Mouse (Mus musculus): ENCODE results near the gene Cct4. TPM values are rescaled to one million over a fixed set of nuclear protein-coding genes. Genes with fewer than 3 reads are reported as not detected.

Cct4 gene
- polyA plus RNA-seq, 1 experiment = 169 TPM

GRCm38 (mm10) chr11:22971835-22972709 is 18.2 kb upstream of the Cct4 start, which contains the start of gene Zrsr1:
Gene Zrsr1, plus strand, starts transcription at chr11:22972005.
- DNase-seq (ENCODE audit: low read depth) = peak; percentile 90

GRCm38 (mm10) chr11:22972746-22973526 is 17.4 kb upstream of the Cct4 start:
- TF ChIP-seq POLR2A (IDR thresholded peaks at IDR 0.05; ENCODE audit: borderline replicate concordance, extremely low read depth, insufficient read depth, insufficient read length, poor library complexity, severe bottlenecking) = no peak
- TF ChIP-seq CTCF (IDR thresholded peaks at IDR 0.05; ENCODE audit: borderline replicate concordance, extremely low read depth, insufficient read depth, insufficient read length) = no peak
- peak; percentile 90 for DNase-seq (ENCODE audit: low read depth)

More at GRCm38 (mm10) chr11:22971835-22972709, 18.2 kb upstream of the Cct4 start, which contains the start of gene Zrsr1:
- peak; percentile 15; the same call in 1 of the 2 replicates for TF ChIP-seq POLR2A (IDR thresholded peaks at IDR 0.05; ENCODE audit: borderline replicate concordance, extremely low read depth, insufficient read depth, insufficient read length, poor library complexity, severe bottlenecking)
- TF ChIP-seq CTCF (IDR thresholded peaks at IDR 0.05; ENCODE audit: borderline replicate concordance, extremely low read depth, insufficient read depth, insufficient read length) = no peak

DNA sequence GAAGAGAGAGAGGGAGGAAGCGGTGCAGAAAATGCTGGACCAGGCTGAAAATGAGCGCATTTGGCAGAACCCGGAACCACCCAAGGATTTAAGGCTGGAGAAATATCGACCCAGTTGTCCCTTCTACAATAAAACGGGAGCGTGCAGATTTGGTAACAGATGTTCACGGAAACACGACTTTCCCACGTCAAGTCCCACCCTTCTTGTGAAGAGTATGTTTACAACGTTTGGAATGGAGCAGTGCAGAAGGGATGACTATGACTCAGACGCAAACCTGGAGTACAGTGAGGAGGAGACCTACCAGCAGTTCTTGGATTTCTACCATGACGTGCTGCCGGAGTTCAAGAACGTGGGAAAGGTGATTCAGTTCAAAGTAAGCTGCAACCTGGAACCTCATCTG is 16.7 kb upstream of the Cct4 start:
- TF ChIP-seq POLR2A (IDR thresholded peaks at IDR 0.05; ENCODE audit: borderline replicate concordance, extremely low read depth, insufficient read depth, insufficient read length, poor library complexity, severe bottlenecking) = no peak
- peak; percentile 38 for DNase-seq (ENCODE audit: low read depth)

GRCm38 (mm10) chr11:22978215-22978614 is 12.1 kb upstream of the Cct4 start:
- no peak for DNase-seq (ENCODE audit: low read depth)
- no peak for TF ChIP-seq POLR2A (IDR thresholded peaks at IDR 0.05; ENCODE audit: borderline replicate concordance, extremely low read depth, insufficient read depth, insufficient read length, poor library complexity, severe bottlenecking)
- no peak for TF ChIP-seq CTCF (IDR thresholded peaks at IDR 0.05; ENCODE audit: borderline replicate concordance, extremely low read depth, insufficient read depth, insufficient read length)

DNA sequence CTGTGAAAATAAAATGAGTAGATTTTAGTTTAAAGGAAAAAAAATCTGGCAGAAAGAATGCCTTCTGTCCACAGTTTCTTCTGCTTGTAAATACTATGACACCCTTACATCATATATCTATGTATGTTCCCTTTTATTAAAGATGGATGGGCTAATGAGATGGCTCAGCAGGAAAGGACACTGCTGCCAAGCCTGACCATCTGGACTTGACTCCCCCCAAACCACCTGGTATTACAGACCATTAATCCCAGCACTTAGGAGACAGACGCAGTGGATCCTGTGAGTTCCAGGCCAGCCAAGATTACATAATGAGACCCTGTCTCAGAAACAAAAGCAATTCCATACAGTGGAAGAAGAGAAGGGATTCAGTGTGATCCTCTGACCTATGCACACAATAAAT is 11.6 kb upstream of the Cct4 start:
- DNase-seq (ENCODE audit: low read depth) = peak; percentile 46
- TF ChIP-seq CTCF (IDR thresholded peaks at IDR 0.05; ENCODE audit: borderline replicate concordance, extremely low read depth, insufficient read depth, insufficient read length) (no peak), POLR2A (IDR thresholded peaks at IDR 0.05; ENCODE audit: borderline replicate concordance, extremely low read depth, insufficient read depth, insufficient read length, poor library complexity, severe bottlenecking) (no peak)

DNA sequence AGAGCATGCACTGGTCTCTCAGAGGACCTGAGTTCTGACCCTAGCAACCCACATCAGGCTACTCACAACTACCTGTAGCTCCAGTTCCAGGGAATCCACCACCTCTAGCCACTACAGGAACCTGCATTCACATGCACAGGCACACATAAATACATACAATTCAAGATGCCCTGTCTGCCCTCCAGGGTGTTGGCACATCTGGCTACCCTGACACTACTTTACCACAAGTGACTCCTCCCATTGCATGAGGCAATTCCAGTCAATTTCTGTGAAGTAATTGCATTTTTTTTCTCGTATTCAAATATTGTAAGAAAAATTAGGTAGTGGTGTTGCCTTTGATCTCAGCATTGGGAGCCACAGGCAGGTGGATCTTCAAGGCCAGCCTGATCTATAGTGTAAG is 11.1 kb upstream of the Cct4 start:
- no peak for TF ChIP-seq CTCF (IDR thresholded peaks at IDR 0.05; ENCODE audit: borderline replicate concordance, extremely low read depth, insufficient read depth, insufficient read length)
- TF ChIP-seq POLR2A (IDR thresholded peaks at IDR 0.05; ENCODE audit: borderline replicate concordance, extremely low read depth, insufficient read depth, insufficient read length, poor library complexity, severe bottlenecking) = no peak
- DNase-seq (ENCODE audit: low read depth) = no peak

DNA sequence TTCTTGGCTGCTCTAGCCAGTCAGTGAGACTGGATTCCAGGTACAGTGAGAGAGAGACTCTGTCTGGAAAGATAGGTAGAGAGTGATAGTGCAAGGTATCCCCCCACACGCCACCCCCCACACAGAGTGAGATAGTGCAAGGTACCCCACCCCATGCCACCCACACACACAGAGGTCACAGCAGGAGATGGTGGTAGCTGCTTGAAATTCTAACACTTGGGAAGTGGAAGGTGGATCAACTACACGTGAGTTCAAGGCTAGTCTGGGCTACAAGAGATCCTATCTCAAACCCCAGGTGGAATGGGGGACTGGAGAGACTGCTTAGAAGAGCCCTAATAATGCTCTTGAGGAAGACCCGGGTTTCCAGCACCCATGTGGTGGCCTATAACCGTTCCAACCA is 9.3 kb upstream of the Cct4 start:
- TF ChIP-seq CTCF (IDR thresholded peaks at IDR 0.05; ENCODE audit: borderline replicate concordance, extremely low read depth, insufficient read depth, insufficient read length) (no peak), POLR2A (IDR thresholded peaks at IDR 0.05; ENCODE audit: borderline replicate concordance, extremely low read depth, insufficient read depth, insufficient read length, poor library complexity, severe bottlenecking) (no peak)
- DNase-seq (ENCODE audit: low read depth) = no peak

- DNase-seq (ENCODE audit: low read depth) = no peak
- no peak for TF ChIP-seq POLR2A (IDR thresholded peaks at IDR 0.05; ENCODE audit: borderline replicate concordance, extremely low read depth, insufficient read depth, insufficient read length, poor library complexity, severe bottlenecking)
- TF ChIP-seq CTCF (IDR thresholded peaks at IDR 0.05; ENCODE audit: borderline replicate concordance, extremely low read depth, insufficient read depth, insufficient read length) = no peak
Observed at GRCm38 (mm10) chr11:22981543-22981950, 8.8 kb upstream of the Cct4 start.

GRCm38 (mm10) chr11:22981984-22982757 is 8.1 kb upstream of the Cct4 start, which contains the start of the genes Gm28048 and Commd1:
Gene Gm28048, minus strand, starts transcription at chr11:22982090.
Gene Commd1, minus strand, starts transcription at chr11:22982382.
- TF ChIP-seq CTCF (IDR thresholded peaks at IDR 0.05; ENCODE audit: borderline replicate concordance, extremely low read depth, insufficient read depth, insufficient read length) (peak; percentile 74), POLR2A (IDR thresholded peaks at IDR 0.05; ENCODE audit: borderline replicate concordance, extremely low read depth, insufficient read depth, insufficient read length, poor library complexity, severe bottlenecking) (peak; percentile 51; the same call in 1 of the 2 replicates)
- DNase-seq (ENCODE audit: low read depth) = peak; percentile 98

- TF ChIP-seq CTCF (IDR thresholded peaks at IDR 0.05; ENCODE audit: borderline replicate concordance, extremely low read depth, insufficient read depth, insufficient read length) (no peak), POLR2A (IDR thresholded peaks at IDR 0.05; ENCODE audit: borderline replicate concordance, extremely low read depth, insufficient read depth, insufficient read length, poor library complexity, severe bottlenecking) (no peak)
- DNase-seq (ENCODE audit: low read depth) = no peak
Observed at GRCm38 (mm10) chr11:22982846-22983245, 7.5 kb upstream of the Cct4 start.

Measured in brain, embryonic 14.5 days (tissue).